Mouse (Mus musculus): Measurements from ENCODE around the gene Mboat2.

DNA sequence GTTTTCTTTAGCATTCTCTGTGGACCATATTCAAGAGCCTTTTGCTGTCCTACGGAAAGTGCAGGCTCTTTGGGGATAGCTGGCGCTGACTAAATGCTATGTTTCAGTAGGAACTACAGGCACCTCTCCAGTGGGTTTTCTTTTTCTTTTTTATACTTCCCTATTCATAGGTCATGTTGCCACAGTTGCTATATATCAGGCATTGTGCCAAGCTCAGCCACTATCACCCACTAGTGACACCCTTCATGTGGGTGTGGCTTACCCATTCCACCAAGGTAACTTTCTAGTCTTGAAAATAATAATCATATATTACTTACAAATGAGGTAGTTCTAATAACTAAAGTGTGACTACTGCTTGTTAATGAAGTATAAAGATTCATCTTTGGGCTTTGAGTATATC, 59.5 kb downstream of the Mboat2 start:
- TF ChIP-seq CTCF (IDR thresholded peaks at IDR 0.05; ENCODE audit: low read depth, low read length): no peak
- TF ChIP-seq GATA1 (IDR thresholded peaks at IDR 0.05; ENCODE audit: borderline replicate concordance, low read length): no peak
- no peak for TF ChIP-seq TAL1 (conservative IDR thresholded peaks at IDR 0.05; ENCODE audit: low read depth, low read length)
